Mouse (Mus musculus) gastrocnemius, postnatal 14 days (tissue): ENCODE data around the gene Slc7a8. TPM values are rescaled to one million over a fixed set of nuclear protein-coding genes. Genes with fewer than 3 reads are reported as not detected.

ENCODE experiments used
- total RNA-seq, 2 experiments: library from RNA; stranded (reverse); gene quantifications; 2 replicates each; pipeline ENCODE4 v1.2.3; 2021

Gene Slc7a8
- total RNA-seq, 2 experiments from 2014 or later: 7.5 to 18.5 TPM

Other genes with a start within 250 kb of the Slc7a8 start
- 1 to 10 TPM; 5.8 to 6.5 TPM for gene Haus4, start 227.3 kb downstream of the Slc7a8 start, total RNA-seq
- gene Ajuba, start 204.4 kb downstream of the Slc7a8 start, total RNA-seq: 1 to 10 TPM; 5.7 to 5.8 TPM
- gene 4931414P19Rik, start 176.0 kb downstream of the Slc7a8 start, total RNA-seq: 1 to 10 TPM; 2.9 to 3.3 TPM
- gene Psmb5, start 163.9 kb downstream of the Slc7a8 start, total RNA-seq: 100 to 1,000 TPM; 196 to 203 TPM
- not detected for gene Psmb11, start 160.5 kb downstream of the Slc7a8 start, total RNA-seq
- gene Gm17606, start 141.0 kb downstream of the Slc7a8 start, total RNA-seq: not detected
- under 1 TPM; 0.53 to 0.55 TPM for gene Cdh24, start 140.6 kb downstream of the Slc7a8 start, total RNA-seq
- 10 to 100 TPM; 10.1 to 11.8 TPM for gene 1700123O20Rik, start 95.7 kb downstream of the Slc7a8 start, total RNA-seq
- gene Acin1, start 95.0 kb downstream of the Slc7a8 start, total RNA-seq: 10 to 100 TPM; 68.1 to 73.8 TPM
- not detected for gene Gm29776, start 83.1 kb downstream of the Slc7a8 start, total RNA-seq
- gene Cebpe, start 69.8 kb downstream of the Slc7a8 start, total RNA-seq: not detected
- gene Rnf212b, start 32.2 kb upstream of the Slc7a8 start, total RNA-seq: under 1 TPM in 1 of 2 experiments, not detected in 1; 0.29 TPM
- gene Homez, start 89.0 kb upstream of the Slc7a8 start, total RNA-seq: 1 to 10 TPM; 6.1 to 8.1 TPM
- gene Ppp1r3e, start 95.6 kb upstream of the Slc7a8 start, total RNA-seq: 1 to 10 TPM; 2.8 to 6.8 TPM
- 10 to 100 TPM; 19.9 to 21.0 TPM for gene Bcl2l2, start 101.4 kb upstream of the Slc7a8 start, total RNA-seq
- 1 to 10 TPM; 3.1 to 3.6 TPM for gene Gm20521, start 101.5 kb upstream of the Slc7a8 start, total RNA-seq
- 10 to 100 TPM; 56.6 to 57.4 TPM for gene Pabpn1, start 110.6 kb upstream of the Slc7a8 start, total RNA-seq
- 1 to 10 TPM; 5.4 to 6.3 TPM for gene Slc22a17, start 131.2 kb upstream of the Slc7a8 start, total RNA-seq
- gene Efs, start 144.2 kb upstream of the Slc7a8 start, total RNA-seq: 1 to 10 TPM; 5.1 to 7.4 TPM
- gene Il25, start 150.7 kb upstream of the Slc7a8 start, total RNA-seq: not detected
- gene Cmtm5, start 154.3 kb upstream of the Slc7a8 start, total RNA-seq: 1 to 10 TPM in 1 of 2 experiments, under 1 TPM in 1; 0.71 to 3.1 TPM
- gene Myh6, start 185.0 kb upstream of the Slc7a8 start, total RNA-seq: 100 to 1,000 TPM; 121 to 213 TPM
- not detected for gene Gm17428, start 195.0 kb upstream of the Slc7a8 start, total RNA-seq
- gene Myh7, start 212.7 kb upstream of the Slc7a8 start, total RNA-seq: 1,000 to 10,000 TPM in 1 of 2 experiments, 100 to 1,000 TPM in 1; 602 to 1,083 TPM
- 10 to 100 TPM; 17.8 to 19.0 TPM for gene Ngdn, start 233.5 kb upstream of the Slc7a8 start, total RNA-seq